Mouse (Mus musculus) ES-E14 (cell line): ENCODE measurements around the gene Etv5.

Experiments used
- MAFK ChIP-seq: IDR thresholded peaks from 2 replicates; pipeline ENCODE4 v1.6.1; 2014; ENCODE audit warnings: mild to moderate bottlenecking, low read depth, low read length, inconsistent platforms; ENCODE audit not compliant: insufficient read depth
- ZC3H11A ChIP-seq: IDR thresholded peaks from 2 replicates; pipeline ENCODE4 v1.6.1; 2012; ENCODE audit warnings: low read depth, mild to moderate bottlenecking, inconsistent platforms, low read length, borderline replicate concordance
- ZNF384 ChIP-seq: IDR thresholded peaks from 2 replicates; pipeline ENCODE4 v1.6.1; 2012; ENCODE audit warnings: low read depth, low read length, inconsistent platforms

DNA sequence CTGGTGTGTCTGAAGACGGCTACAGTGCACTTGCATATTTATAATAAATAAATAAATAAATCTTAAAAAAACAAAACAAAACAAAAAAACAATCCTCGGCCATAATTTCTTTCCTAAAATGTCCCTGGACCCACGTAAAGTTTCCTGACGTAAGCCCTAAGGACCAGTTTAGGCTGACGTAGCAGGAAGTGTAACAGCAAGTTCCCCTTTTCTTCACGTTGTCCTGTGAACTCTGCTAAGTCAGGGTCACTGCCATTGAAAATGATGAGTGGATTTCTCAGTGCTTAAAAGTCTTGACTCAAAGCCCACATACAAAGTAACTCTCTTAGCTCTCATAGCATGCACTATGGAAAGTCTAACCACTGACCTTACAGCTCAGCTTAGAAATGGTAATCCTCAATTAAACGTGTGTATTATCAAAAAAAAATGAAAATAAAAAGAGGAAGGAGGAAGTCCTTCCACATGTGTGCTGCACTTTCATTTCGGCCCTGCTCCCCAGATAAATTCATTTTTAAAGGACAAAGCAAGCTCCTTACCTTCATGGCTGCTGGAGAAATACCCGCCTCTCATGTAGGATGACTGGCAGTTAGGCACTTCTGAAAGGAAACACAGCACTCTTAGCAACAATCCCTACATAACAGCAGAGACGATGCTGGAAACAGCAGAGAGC lies 40.6 kb downstream of the Etv5 start:
- TF ChIP-seq MAFK (no peak), ZNF384 (no peak), ZC3H11A (no peak)
